Mouse (Mus musculus): ENCODE measurements around the gene Dppa3.
"Not testable (repeated sequence)": the region's sequence is repeated elsewhere in the genome, so short reads cannot be mapped to it uniquely, and the experiment has no call there.

Dppa3 gene

DNA sequence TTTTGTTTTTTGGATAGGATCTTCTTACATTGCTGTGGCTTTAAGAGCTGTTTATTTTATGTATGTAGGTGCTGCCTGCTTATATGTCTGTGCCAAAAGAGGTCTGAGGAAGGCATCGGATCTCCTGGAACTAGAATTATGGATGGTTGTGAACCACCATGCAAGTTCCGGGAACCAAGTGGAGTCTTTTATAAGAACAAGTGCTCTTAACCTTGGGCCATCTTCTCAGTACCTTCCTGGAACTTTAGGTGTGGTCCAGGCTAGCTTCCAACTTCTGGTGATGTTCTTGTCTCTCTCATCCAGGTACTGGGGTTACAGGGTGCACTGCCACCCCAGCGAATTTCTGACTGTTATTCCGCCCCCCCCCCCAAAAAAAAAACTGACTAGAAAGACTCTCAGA, 13.8 kb upstream of the Dppa3 start:
- no peak for DNase-seq (ENCODE audit: low read depth, low spot score)

DNA sequence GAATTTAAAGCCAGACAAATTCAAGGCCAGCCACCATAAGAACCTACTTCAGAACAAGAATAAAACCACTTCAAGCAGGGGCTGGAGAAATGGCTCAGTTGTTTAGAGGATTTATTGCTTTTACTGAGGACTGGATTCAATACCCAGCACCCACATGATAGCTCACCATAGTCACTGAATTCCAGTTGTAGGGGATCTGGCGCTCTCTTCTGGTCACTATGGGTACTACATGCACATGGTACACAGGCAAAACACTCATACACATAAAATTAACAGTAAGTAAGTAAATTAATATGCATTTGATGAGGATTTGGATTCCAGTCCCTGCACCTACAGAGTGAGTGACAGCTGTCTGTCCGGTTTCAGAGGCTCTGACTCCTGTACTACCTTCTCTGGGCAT, 12.2 kb upstream of the Dppa3 start:
- no peak for DNase-seq (ENCODE audit: low read depth, low spot score)

DNA sequence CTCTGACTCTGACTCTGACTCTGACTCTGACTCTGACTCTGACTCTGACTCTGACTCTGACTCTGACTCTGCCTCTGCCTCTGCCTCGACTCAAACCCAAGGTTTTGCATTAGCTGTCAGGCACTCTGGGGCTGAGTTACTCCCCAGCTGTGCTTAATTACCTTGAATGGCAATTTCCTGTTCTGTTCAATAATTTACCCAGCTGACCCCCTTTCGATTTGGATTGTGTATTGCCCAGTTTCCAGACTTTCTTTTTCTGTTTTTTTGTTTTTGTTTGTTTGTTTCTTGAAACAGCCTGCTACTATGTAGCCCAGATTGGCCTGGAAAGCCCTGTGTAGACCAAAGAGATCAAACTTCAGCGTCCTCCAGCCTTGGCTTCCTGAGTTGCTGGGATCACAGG, 10.2 kb upstream of the Dppa3 start:
- no peak for DNase-seq (ENCODE audit: low read depth, low spot score)

DNA sequence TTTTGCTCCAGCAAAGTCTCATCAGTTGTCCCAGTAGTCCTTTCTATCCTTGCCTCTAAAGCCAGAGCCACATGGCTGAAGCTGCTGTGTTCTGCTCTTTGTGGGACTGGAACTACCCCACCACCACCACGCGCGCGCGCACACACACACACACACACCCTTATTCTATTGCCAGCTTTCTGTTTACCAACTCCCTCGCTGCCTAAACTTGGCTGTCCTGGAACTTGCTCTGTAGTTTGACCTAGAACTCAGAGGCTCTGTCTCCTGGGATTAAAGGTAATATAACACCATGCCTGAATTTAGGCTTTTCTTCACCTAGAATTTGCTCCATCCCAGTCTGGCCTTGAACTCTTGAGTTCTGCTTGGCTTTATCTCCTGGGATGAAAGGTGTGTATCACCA, 5.1 kb upstream of the Dppa3 start:
- DNase-seq (ENCODE audit: low read depth, low spot score) = no peak

DNA sequence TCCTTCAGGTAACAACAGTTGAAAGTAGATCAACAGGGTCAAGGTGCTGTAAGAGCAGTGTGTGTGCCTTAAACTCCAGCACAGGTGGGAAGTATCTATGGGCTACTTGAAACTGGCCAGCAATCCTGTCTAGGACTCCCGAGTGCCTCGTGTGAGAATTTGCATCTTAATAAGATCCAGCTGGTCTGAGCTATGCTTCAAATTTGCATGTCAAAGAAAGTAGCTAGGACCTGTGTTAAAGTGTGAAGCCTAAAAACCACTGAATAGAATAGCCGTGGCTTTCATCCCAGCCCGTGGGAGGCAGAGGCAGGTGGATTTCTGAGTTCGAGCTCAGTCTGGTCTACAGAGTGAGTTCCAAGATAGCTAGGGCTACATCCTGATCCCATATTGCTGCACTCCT, 1.7 kb upstream of the Dppa3 start:
- no peak for DNase-seq (ENCODE audit: low read depth, low spot score)

DNA sequence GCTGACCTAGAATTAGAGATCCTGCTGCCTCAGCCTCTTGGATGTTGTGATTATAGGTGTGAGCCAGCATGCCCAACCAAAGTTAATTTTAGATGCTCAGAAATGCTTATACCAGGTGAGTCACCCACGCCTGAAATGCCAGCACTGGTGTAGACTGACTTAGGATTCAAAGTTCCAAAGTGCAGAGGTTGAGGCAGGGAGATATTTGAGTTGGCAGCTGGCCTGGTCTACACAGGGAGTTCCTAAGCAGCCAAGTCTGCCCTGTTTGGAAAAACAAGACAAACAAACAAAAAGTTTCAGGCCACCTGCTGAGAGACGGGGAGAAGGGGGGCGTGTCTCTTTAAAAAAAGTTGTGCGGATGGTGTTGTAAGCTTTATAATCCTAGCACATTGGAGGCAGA, 1.1 kb upstream of the Dppa3 start:
- DNase-seq (ENCODE audit: low read depth, low spot score) = no peak

DNA sequence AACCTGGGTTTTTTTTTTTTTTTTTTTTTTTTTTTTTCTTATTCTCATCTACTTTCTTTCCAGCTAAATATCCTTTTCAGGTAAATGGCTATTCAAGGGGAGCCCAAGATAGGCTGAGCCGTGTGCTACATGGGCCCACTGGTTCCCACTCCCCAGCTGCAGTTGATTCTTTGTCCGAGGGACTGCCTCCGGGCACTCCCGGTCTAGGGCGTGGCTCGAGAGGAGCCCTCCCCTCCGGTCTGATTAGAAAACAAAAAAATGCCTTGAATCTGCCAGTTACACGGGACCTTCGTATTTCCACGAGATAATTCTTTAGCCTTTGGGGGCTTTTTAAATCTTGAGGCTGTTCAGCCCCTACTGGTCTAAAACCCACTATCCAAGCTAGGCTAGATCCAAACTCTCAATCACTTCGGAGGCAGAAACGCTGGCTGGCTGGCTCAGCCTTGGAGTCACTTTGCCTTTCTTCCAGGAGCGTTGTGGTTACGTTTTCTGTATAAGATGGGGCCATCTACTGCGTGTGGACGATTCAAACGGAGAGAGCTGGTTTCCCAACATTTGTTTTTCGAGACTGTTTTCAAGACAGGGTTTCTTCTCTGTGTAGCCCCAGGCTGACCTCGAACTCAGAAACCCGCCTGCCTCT, 1.4 kb downstream of the Dppa3 start:
- DNase-seq (ENCODE audit: low read depth, low spot score) = no peak

DNA sequence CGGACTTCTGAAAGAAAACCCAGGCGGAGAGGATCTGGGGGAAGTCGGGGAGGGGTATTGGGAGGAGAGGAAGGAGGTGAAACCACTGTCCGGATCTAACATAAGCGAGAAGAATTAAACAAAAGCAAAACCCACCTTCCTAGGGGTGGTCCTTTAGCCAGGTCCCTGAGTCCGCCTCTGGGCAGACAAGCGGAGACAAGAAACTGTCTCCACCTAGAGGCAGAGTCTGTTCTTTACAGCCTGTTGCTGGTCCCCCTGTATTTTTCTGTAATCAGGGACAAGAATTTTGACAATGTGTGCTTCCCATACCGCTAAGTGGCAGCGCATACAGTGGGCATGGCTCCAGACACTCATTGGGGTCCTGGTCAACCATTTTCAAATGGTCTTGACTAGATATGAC, 7.2 kb downstream of the Dppa3 start:
- no peak for DNase-seq (ENCODE audit: low read depth, low spot score)

DNA sequence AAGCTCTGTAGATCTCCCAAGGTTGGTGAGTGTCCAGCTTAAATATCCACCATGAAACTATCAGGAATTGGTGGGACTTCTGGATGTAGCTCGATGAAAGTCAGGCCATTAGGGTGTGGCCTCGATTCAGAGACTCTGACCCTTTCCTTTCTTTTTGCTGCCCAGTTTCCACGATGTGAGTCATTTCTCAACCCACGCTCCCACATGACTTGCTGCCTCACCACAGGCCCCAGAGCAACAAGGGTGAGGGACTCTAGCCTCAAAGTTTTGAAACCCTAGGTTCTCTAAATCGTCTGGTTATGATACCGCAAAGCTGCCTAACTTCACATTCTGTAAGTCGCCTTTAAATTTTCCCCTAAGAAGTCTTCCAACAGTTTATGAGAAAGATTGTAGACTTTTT, 9.1 kb downstream of the Dppa3 start:
- no peak for DNase-seq (ENCODE audit: low read depth, low spot score)

DNA sequence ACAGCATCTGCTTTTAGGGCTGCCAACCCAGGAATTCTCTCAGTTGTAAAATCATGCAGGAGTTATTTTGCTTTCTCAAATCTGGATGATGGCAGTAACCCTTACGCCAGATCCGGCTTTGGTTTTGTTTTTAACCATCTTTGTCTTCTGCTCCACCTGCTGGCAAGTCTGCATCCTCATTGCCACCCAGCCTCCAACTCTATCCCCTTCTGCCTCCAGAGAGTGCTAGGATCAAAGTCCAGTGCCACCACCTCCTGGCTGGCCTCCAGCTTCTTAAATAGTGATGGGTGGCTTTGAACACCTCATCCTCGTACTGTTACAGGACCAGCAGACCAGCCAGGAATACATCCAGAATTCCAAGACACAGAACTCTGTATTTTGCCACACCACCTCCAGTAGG, 10.5 kb downstream of the Dppa3 start:
- DNase-seq (ENCODE audit: low read depth, low spot score) = no peak

DNA sequence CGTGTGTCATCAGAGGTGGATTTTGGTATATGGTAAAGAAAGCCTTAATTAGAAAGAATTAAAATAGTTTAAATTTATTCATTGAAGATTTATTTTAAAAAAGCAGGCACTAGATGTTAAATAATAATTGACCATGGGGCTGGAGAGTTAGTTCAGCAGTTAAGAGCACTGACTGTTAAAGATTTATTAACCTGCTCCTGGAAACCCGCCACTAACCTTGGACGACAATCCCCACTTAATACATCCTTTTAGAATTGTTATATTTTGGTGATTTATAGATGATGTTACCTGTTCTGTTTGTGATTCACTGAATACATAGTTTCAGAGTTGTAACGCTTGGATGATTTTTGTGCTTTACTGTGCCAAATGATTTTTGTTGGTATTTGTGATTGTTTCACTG, 11.4 kb downstream of the Dppa3 start:
- not testable (repeated sequence) for DNase-seq (ENCODE audit: low read depth, low spot score)

DNA sequence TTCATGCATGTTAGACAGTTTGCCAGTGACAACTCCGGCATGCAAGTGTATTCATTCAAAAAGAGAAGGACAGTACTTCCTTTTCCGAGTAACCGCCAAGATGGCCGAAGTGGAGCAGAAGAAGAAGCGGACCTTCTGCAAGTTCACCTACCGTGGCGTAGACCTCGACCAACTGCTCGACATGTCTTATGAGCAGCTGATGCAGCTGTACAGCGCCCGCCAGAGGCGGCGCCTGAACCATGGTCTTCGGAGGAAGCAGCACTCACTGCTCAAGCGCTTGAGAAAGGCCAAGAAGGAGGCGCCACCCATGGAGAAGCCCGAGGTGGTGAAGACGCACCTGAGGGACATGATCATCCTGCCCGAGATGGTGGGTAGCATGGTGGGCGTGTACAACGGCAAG, 18.0 kb downstream of the Dppa3 start:
- not testable (repeated sequence) for DNase-seq (ENCODE audit: low read depth, low spot score)

DNA sequence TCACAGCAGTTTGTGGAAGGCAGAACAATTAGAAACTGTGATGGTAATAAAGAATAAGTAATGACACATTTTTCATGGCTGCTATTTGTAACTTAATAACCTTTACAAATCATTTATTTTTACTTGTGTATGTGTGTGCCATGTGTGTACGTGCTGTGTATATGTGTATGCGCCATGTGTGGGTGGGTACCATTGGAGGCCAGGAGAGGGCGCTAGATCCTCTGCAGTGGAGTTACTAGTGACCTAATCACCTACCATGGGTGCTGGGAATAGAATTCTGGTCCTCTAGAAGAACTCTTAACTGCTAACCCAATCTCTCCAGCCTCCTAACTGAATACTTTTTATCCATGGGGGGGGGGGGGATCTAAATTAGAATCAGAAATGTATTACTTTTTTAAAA, 23.7 kb downstream of the Dppa3 start:
- DNase-seq (ENCODE audit: low read depth, low spot score) = no peak

DNA sequence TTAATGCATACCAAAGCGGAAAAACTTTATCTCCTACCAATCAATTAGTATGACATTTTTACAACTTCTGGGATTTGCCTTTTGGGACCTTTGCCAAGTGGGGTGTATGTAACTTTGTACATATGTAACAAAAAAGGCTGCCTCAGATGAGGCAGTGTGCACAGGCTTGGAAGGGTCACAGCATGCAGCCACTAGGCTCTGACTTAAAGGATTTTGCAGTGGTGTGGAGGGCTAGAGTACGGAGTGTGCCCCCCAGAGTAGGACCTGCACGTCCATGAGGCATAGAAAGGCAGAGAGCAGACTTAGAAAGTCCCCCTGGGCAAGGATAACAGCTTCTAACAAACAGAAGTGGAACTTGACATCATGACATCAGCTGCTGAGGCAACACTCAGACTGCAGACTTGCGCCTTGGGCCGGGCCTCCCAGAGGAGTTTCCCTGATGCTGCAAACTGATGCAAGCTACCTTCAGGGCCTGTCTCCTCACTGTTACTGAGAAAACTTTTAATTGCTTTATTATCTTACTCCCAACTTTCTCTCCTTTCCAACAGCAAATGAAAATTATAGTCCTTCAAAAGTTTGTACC, 24.3 kb downstream of the Dppa3 start:
- no peak for DNase-seq (ENCODE audit: low read depth, low spot score)

DNA sequence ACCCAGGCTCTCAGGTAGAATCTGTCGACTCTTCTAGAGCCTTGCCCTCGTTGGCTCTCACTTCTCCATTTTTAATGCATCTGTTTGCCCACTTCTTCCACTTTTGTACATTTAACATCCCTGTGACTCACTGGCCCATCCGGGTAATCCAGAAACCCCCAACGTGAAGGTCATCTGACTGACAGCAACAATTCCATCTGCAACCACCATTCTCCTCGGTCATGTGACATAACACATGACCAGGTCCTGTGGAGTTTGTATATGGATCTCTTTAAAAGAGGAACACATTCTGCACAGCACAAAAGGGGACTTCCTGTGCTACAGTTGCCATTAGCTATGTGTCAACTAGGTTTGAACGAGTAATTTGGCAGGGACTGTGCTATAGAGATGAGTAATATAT, 28.1 kb downstream of the Dppa3 start:
- DNase-seq (ENCODE audit: low read depth, low spot score) = no peak

DNA sequence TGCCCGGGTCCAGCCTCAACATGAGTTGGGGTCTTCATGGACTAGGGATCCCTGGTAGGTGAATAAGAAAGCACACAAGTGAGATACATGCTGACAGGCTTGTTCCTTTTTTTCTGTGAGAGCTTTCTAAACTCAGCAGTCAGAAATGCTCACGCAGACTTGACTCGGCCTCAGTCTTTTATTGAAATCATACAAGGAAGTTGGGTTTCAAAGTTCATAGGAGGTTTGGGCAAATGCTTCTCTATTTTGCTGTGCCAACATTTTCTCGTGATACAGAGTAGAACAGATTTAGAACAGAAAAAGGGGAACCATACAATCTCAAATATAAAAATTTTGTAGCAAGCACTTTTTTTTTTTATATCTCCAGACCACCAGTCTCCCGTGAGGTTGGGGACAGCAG, 31.4 kb downstream of the Dppa3 start:
- DNase-seq (ENCODE audit: low read depth, low spot score) = no peak

DNA sequence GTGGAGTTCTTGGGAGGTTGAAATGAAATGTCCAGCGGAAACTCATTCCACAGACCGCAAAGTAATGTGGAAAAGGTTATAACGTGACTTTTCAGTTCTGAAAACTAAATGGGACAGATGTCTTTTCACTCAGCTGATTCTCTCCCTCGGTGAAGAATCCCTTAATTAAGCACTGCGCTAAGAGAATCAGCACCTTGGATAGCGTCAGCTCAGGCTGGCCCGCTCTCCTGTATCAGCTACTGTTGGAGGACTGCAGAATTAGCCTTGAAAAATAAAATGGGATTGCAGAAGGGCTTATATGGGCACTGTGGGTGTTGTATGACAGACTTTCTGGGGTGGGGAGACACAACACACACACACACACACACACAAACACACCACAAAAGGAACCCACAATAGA, 33.4 kb downstream of the Dppa3 start:
- no peak for DNase-seq (ENCODE audit: low read depth, low spot score)

DNA sequence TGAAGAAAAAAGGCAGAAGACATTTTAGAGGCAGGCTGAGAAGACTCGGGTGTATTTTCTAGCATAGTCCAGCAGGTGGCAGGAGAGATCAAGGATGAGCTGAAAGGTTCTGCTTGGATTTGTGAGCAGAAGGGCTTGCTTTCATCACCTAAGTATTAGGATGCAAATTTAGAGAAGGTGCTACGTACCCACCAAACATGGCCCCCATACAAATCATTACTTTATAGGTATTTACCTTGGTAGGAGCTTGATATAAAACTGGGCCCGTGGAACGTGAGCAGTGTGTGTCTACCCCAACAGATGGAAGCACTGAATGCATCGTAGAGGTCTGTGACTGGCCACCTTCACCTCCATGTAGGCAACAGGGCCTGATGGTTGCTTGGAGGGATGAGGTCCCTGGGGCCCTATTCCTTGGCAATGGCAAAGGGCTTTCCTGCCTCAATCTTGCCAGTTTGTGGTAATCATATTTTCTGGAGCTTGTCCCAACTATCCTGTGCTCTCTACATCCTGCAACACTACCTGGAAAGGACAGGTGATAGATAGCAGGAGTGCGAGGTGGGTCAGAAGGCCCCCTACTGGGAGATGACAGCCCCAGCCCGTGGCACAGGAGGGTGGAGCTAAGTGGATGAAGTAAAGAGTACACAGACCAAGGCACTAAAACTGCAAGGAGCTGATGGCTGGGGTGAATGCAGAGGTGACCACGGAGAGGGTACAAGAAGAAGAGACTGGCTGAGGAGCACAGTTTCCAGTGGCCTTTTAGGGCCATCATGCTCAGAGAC, 34.6 kb downstream of the Dppa3 start:
- DNase-seq (ENCODE audit: low read depth, low spot score) = peak; percentile 4

DNA sequence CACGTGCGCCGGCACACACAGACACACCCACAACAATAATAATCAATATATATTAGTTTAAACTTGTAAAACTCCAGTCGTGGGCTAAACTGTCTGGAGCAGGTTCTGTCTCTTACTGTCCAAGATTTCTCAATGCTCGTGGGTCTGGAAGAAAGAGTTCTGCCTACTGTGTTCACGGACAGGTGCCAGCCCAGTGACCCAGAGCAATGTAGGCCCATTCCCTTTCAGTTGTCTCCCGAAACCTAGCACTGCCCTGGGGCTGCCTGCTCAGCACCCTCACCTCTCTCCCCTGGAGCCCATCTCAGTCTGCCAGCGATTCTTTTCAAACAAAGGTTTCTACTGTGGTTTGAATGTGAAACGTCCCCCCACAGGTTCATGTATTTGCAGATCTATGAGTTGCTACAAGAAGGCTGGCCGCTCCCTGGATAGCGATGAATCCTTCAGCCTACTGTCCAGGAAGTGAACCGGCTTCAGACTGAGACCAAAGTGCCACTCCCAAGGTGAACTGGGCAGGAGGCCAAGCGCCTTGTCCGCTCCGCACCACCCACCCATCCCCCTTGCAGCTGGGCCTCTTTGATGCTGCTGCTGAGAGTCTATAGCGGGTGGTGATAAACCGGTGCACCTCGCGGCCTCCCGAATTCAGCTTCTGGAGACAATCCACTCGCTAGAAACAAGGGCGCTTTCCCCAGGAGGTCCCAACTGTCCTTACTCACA, 36.5 kb downstream of the Dppa3 start:
- no peak for DNase-seq (ENCODE audit: low read depth, low spot score)

DNA sequence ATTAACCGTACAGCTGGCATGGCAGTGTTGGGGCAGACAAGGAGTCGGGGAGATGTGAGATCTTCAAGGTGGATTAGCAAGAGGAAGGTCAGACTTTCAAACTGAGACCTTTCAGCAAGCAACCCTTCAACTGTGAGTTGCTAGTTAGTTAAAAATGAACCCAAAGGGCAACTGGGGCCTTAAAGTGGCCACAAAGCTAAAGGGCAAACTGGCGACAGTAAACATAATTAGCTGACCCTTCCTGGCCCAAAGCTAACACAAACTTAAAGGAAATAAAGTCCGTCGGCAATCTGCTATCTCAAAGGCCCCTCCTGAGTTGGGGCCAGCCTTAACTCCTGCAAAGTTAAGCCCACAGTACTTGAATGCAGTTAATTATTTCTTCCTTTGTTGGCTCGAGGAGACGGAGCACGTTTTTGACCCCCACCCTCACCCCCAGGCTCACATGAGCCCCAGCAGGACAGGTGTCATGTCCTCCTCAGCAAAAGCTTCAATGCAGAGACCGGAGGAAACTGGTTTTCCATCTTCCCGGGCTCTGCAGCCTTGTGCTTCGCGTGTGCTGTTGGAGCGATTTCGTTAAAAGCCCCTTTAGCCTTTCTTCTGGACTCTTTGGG, 37.5 kb downstream of the Dppa3 start:
- DNase-seq (ENCODE audit: low read depth, low spot score) = no peak

DNA sequence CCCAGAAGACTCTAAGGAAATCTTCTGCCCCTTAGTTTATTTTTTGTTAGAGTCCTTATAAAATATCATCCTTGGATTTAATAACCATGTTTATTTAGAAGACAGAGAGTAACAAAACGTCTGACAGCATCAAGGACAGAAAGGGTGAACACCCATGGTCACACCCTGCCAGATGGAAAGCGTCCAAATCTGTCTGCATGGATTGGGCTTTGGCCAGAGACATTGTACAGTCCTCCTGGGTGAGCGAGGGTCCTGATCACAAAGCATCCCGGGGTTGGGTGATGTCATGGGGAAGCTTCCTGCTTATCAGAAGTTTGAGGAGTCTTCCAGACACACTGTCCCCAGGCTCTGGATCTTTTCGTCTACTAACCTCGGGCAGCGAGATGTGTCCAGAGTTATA, 39.7 kb downstream of the Dppa3 start:
- no peak for DNase-seq (ENCODE audit: low read depth, low spot score)

DNA sequence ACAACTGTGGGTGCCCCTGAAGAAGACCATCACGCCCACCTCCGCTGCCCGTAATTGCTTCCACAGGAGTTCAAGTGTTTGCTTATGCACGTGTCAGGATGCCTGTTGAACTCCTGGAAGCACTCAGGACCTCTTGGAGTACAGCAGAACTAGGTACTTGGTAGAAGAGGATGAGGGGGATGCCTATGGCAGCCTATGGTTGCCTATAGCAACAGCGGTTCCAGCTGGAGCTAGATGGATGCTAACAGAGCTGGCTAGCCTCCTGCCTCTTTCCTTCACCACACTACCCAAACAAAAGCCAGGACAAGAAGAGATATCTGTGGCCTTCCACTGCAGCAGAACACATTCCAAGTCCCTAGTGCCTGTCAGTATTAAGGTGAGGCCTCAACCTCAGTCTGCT, 41.5 kb downstream of the Dppa3 start:
- DNase-seq (ENCODE audit: low read depth, low spot score) = no peak
